Mouse (Mus musculus): ENCODE measurements around the gene Selenoi.
"Not testable (repeated sequence)": the region's sequence is repeated elsewhere in the genome, so short reads cannot be mapped to it uniquely, and the experiment has no call there.

Selenoi gene

DNA sequence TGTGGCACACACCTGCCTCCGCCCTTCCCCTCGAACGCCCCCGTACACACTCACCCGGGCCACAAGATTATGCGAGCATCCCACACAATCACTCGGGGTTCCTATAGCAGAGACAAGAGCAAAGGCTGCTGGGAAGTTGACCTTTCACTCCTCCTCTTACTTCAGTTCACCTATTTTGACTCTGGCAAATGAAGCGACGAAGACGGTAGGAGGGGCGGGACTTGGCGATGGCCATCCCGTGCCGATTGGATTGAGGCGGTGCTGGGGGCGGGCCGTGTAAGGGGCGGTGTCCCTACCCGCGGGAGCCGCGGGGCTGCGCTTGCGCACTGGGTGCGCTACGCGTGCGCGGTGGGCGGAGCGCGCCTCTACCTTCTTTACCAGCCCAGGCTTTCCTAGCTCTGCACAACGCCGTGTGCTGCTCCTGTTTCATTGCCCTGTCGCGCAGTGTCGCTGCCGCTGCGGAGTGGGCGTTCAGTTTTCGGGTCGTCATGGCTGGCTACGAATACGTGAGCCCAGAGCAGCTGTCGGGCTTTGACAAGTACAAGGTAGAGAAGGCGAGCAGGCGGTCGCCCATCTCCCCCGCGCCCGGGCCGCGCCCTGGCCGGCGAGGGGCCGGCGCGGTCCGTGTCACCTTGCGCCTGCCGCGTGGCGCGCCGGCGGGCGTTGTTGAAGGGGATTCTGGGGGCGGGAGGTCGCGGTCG is at the start of gene Selenoi:
Gene Selenoi, plus strand, starts transcription at position 311 of the 701 bp plus-strand sequence.
- DNase-seq (ENCODE audit: low read depth, low spot score) = peak; percentile 98

DNA sequence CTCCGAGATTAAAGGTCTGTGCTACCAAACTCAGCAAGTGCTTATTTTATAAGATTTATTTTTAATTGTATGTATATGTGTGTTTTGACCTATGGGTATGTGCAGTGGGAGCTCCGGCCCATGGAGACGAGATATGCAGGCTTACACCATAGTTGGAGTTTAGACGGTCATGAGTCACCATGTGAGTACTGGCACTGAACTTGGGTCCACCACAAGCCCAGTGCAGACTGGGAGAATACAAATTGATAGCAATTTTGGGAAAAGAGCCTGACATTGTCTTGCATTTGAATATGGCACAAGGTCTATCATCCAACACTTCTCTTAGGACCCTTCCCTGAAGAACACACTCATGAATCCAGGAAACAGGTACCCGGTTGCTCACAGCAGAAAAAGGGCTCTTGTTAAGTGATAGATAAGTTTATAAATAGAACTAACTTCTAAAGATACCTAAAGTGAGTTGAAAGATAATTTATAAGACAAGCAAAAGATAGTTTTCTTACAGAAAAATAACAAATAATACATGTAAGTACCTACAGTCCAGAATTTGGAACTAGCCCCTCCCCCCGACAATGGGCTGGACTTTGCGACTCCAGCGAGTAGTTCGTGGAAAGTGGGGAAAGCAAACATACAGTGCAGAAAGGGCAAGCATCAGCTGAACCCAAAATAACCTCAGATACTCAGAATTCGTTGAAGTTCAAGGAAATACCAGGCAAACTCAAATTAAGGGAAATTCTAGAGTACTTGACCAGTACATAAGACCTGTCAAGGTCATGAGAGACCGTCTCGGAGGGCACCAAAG is 44.5 kb upstream of the Selenoi start:
- no peak for DNase-seq (ENCODE audit: low read depth, low spot score)

DNA sequence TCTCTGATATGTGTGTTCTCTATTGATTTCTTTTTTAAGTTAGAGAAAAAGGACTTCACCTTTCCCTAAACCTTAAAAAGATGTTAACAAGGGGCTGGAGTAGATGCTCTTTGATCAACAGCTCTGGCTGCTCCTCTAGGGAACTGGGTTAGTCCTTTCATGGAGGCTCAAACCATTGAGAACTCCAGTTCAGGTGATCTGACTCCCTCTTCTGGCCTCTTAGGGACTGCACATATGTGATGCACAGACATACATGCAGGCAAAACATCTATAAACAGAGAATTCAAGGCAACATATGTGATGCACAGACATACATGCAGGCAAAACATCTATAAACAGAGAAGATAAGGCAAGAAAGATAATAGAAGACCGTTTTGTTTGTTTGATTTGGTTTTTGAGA is 39.9 kb upstream of the Selenoi start:
- no peak for DNase-seq (ENCODE audit: low read depth, low spot score)

DNA sequence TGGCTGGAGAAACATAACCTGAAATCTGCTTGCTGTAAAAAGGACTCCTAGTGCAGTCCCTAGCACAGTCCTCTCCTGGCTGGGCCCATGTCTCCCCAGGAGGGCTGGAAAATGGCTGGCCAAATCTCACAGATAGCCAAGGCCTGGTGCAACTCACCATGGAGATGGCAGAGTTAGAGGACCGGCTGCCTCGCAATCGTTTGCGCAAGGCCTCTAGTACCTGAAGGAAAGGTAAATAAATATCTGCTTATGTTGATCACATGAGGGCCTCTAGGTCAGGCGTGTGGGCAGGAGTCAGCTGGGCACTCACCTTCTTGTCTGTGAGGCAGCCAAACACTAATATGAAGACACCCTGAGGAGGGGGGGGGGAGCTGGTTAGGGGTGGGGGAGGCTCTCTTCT is 37.0 kb upstream of the Selenoi start:
- DNase-seq (ENCODE audit: low read depth, low spot score) = no peak

DNA sequence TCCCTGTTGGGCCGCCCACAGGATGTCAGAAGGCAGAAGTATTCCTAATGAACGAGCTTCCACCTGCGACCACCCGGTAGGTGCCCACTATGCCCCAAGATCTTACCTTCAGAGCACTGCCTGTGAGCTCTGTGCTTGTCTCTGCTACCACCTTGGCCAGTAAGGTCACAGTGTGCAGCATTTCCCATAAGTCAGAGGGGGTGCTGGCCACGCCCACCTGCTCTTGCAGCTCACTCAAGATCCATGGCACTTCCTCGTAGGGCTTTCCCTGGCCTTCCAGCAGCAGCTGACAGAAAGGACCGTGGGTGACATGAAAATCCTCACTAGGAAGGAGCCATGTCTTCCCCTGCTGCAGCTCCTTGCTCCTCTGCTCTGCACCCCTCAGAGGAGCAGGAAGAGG is 34.1 kb upstream of the Selenoi start:
- DNase-seq (ENCODE audit: low read depth, low spot score) = no peak

DNA sequence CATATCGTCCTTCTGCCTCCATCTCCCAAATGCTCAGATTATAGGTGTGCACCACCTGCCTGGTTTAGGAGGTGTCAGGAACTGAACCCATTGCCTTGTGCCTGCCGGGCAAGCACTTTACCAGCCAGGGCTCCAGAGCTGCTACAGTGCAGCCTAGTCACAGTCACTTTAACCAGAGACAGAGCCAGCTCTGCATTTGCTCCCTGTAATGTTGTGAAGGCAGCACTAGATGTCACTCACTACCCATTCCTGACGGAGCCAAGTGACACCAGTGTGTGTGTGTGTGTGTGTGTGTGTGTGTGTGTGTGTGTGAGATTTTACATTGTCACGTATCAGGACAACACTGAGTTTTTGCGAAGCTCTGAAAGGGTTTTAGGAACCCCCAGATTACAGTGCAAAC is 30.9 kb upstream of the Selenoi start:
- DNase-seq (ENCODE audit: low read depth, low spot score) = no peak

DNA sequence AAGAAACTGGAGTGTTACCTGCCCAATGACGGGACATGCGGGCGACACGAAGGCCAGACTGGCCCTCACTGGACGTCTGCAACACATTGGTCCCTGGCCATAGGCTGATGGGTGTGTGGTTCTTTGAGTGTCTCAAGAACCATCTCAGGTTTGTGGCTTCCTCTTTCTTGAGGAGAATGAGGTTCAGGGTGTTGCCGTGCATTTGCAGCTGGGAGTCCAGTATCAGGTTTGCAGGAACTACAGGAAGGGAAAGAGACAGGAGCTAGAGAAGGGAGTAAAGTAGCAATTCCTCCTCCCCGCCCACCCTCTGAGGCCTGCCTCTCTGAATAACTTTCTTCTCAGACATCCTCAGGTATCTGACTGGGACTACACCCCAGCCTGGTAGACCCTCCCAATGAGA is 30.2 kb upstream of the Selenoi start:
- no peak for DNase-seq (ENCODE audit: low read depth, low spot score)

DNA sequence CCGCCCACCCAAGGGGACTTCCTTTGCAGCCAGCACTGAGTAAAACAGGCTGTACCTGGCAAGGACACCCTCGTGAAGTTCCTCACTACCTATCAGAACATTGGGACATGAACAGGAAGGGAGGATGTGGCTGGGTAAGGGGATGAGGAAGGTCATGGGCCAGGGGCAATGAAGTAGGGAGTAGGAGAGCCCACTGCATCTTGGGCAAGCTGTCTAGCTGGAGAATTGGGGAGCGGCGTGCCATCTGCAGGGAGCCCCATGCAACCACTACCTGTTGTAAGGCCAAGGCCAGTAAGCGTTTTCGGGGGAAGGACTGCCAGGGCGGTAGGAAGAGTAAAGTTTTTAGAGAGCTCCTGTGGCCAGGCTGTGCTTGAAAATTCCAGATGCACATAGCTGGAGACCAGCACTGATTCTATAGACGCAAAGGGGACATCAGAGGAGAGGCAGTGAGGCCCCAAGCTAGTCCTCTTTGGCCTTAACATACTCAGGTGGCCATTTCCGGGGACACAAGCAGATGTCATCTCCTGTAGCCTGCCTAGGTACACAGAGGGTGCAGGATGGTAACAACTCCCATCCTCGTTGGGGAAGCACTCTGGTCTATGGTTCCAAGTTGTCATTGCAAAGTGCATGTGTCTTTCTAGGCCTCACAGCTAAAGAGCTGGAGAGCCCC is 29.0 kb upstream of the Selenoi start:
- no peak for DNase-seq (ENCODE audit: low read depth, low spot score)

DNA sequence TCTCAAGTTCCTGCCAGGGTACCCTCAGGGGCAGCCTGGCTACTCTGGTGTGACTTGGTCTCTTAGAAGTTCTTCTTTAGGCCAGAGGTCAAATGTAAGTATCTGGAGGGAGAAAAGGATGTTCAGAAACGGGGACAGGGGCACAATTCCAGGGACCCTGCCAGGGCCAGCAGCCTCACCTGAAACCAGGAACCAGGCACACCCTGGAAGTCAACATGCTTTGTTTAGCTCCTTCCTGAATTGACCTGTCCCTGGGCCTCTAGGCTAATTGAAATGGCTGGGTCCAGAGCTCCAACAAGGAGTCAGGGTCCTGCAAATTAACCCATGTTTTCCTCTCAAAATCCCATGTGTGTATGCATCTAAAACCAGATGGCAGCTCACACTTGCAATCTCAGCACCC is 27.9 kb upstream of the Selenoi start:
- no peak for DNase-seq (ENCODE audit: low read depth, low spot score)

DNA sequence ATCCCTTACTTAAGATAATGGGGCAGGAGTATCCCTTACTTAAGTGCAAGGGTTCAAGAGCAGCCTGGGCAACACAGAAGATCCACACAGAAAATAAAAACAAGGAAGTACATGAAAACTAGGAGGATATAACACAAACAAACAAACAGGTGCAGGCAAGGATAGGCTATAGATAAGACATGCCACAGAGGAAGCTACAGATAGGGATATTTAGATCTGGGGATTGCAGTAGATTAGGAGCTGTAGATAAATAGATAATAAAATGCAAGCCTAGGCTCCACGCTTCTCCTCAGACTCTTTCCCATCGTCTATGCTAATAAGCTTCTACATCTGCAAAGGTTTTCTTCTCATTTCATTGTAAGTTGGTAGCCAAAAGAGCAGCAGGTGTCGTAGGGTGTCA is 27.3 kb upstream of the Selenoi start:
- no peak for DNase-seq (ENCODE audit: low read depth, low spot score)

DNA sequence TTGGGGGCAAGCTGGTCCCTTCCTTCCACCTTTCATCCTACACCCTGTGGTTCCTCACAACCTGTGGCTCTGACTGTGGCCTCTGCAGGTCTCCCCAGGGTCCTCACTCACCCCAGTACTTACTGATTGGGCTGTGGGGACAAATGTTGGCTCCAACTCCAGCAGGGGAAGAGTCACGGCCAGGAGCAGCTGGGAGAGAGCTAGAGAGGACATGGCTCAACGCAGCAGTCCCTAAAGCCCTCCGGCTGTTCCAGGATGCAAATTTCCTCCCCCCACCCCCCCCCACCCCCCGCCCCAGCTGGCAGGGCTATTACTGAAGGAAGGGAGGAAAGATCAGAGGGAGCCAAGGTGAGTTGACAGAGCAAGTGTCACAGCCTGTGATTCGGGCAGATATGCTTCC is 26.9 kb upstream of the Selenoi start, which contains the start of gene Adgrf3:
Gene Adgrf3, minus strand, starts transcription at position 230 of the 400 bp plus-strand sequence.
- DNase-seq (ENCODE audit: low read depth, low spot score) = no peak

DNA sequence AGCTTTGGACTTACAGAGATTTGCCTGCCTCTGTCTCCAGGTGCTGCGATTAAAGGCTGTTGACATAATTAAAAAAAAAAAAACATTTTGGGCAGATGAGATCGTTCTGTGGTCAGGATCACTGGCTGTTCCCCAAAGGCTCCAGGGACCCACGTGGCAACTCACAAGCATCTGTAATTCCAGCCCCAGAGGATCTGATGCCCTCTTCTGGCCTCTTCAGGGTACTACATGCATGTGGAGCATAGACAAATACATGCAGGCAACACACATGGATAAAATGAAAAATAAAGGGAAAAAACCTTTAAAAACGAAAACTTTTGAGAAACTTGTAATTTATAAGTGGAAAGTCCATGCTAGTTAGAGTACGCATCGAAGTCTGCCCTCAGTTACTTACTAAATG is 25.1 kb upstream of the Selenoi start:
- peak; percentile 29 for DNase-seq (ENCODE audit: low read depth, low spot score)

DNA sequence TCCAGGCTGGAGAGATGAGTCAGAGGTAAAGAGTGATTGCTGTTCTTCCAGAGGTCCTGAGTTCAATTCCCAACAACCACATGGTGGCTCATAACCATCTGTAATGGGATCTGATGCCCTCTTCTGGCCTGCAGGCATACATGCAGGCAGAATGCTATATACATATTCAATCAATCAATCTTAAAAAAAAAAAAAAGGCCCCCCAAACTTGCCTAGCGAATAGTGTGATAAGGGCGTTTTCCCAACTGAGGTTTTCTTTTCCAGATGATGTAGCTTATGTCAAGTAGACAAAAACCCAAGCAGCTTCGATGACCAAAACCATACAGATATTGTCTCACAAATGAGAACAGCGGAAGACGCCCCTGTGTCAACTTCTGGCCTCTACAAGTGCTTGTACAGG is 21.6 kb upstream of the Selenoi start:
- not testable (repeated sequence) for DNase-seq (ENCODE audit: low read depth, low spot score)

DNA sequence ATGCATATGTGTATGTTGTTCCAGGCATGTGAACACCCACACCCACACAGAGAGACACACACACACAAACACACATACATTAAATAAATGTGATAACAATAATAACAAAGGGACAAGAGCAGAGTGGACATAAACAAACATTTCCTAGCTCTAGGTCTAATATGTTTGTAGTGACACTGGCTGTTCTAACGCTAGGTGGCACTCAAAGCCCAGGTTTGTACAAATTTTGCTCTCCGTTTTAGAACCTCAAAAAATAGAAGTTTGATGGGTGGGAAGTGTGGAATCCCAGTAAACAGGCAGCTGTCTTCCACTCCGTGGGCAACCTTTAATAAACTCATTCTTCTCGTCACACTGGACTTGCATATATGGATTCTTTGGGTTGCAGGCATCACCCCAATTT is 17.5 kb upstream of the Selenoi start:
- peak; percentile 58 for DNase-seq (ENCODE audit: low read depth, low spot score)

DNA sequence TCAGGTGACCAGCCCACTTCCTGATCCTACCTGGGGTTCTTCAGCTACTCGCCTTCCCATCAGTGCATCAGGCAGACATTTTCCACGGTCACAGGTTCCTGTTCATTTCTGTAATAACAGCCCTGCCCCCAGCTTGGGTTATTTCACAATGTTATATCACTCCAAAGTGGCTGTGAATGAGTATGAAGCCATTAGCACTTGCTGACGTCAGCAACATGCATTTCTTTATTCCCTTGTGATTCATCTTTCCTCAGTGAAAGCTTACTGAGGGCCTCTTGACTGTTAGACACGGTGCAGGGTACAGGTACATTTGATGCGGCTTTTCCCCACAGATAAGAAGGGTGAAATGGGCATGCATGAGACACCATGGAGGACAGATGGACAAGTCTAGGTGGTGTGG is 16.4 kb upstream of the Selenoi start:
- no peak for DNase-seq (ENCODE audit: low read depth, low spot score)

DNA sequence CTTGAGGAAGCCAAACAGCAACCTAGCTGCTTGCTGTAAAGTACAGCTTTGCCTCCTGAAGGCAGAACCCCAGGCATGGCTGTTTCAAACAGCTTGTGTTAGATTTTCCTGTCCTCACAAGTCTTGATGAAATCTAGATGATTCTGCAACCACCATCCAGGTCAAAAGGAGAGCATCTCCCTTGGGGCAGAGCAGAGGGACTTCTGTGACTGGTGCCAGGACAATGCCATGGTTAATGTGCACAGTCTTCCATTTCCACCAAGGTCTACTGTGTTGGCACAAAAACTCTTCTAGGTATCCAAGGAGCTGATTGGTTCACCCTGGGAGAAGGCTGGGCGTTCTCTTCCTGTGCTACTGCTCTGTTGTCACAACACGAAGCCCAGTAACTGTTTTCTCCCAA is 12.7 kb upstream of the Selenoi start:
- DNase-seq (ENCODE audit: low read depth, low spot score) = no peak

DNA sequence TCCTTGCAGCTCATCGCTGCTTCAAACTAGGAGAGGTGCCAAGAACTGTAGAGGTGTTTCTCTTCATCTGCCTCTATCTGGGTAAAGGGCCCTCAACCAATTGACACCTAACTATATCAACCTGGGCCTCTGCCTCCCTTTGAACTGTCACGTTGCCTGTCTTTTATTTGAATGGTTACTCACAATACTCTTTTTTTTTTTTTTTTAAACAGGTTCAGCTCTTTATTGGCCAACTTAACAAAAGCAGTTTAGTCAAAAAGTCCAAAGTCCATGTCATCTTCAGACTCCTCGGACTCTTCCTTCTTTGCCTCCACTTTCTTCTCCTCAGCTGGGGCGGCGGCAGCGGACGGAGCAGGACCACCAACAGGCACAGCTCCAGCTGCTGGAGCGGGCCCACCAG is 11.7 kb upstream of the Selenoi start:
- DNase-seq (ENCODE audit: low read depth, low spot score) = no peak

DNA sequence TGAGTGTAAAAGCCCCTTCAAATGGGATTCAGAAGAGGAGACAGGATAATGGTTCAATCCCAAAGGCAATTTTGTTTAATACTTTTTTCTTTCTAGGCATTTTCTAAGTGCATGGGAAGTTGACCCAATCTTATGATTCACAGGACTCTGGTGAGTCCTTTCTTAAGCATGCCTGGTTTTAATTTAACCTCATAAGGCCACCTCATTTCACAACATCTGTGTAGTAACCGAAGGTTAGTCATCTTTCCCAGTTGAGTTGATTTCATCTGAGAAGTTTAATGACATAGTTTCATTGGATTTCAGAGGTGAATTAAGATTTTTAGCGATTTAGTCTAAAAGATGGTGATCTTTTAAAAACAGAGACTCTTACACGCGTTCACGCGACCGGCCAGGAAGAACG is 9.7 kb upstream of the Selenoi start:
- DNase-seq (ENCODE audit: low read depth, low spot score) = no peak

DNA sequence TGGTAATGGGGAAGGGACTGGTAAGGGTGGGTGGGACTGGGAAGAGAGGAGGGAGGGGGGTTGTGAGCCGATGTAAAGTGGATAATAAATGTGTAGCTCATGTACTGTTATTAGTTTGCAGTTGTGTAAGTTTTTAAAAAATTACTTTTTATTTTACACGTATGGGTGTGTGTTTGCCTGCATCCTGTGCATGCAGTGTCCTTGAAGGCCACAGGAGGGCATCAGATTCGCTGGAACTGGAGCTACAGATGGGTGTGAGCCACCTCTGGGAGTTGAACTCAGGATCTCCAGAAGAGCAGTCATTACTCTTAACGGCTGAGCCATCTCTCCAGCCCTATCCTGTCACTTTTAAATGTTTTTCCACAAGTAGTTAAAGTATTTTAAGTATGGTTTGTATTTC is 1.5 kb upstream of the Selenoi start:
- DNase-seq (ENCODE audit: low read depth, low spot score) = no peak

DNA sequence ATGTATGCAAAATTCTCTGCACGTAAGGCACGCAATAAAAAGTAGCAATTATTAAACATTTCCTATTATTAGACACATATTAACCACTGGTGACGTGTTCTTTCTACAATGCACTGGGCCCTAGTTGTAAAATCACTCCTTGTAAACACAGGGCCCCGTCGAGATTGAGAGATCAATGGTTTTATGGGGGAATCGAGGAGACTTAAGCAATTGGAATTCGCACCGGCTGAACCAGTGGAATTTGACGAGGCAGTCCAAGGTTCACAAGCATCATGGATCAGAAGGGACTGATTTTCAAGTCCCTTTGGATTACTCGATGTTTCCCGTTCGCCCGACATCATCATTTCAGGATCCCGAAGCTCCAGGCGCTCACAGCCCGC is 500 bp upstream of the Selenoi start:
- DNase-seq (ENCODE audit: low read depth, low spot score) = no peak

DNA sequence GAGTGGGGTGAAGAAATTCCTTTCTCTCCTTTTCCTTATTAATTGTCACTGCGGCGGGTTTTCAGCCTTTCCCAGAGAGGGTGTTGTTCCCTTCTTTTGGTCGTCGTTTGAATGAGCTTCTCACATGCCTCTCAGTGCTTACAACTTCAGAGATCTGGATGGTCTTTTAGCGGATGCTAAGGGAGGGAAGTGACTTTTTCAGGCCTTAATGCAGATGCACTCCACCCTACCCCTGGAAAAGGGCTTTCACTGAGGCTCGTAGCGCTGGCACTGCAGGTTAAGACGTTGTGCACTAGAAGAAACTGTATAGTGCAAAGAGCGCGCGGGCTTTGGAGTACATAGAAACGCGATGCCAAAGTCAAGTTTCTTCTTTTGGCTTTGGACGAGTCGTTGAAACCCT is 661 bp downstream of the Selenoi start:
- DNase-seq (ENCODE audit: low read depth, low spot score) = peak; percentile 9

DNA sequence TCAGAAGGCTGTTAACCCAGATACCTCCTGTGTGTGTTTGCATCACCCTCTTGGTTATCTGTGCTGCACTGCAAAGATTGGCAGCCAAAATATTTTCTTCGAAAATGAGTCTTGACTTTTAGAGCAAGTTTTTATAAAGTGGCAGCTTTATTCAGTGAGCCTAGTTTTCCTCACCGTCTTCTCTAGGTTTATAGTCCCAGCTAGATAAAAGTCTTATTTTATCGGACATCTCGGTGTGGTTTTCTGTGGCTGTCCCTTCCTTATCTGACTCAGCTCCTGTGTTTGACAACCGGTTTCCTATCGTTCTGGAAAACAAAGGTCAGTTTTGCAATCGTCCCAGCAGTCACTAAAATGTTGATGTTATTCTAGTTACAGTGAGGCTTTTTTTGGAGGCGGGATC is 1.6 kb downstream of the Selenoi start:
- no peak for DNase-seq (ENCODE audit: low read depth, low spot score)

DNA sequence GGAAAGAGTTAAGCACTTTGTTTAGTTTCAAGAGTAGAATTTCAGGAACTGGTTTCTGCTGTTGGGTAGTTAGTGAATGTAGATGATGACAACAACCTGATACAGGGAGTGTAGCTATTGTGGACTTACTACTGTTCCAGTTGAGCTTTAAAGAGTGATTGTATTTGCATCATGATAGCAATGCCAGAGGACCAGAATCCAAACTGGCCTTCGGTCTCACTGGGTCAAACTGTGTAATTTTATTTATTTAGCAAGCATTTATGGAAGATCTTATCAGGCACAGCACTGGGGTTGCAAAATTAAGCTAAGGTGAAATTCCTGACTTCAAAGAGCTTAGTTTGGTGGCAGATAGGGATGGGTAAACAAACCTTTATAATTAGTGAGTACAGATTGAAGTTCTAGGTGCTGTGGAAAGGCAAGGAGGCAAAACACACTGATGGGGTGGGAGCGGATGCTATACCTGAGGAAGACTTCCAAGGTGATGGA is 3.3 kb downstream of the Selenoi start:
- DNase-seq (ENCODE audit: low read depth, low spot score) = no peak

All from mesoderm, embryonic 11.5 days (tissue).